Mouse (Mus musculus) neural tube, embryonic 12.5 days (tissue): ENCODE results near the gene Dchs1. TPM values are rescaled to one million over a fixed set of nuclear protein-coding genes. Genes with fewer than 3 reads are reported as not detected.

Source experiments
- ATAC-seq: fragments of 200-750 bp; cut with Nextera tagmentation; 2 replicates; pipeline ENCODE4 v1.8.0; 2017; ENCODE audit warnings: low read depth, mild to moderate bottlenecking, moderate TSS enrichment, moderate library complexity; ENCODE audit not compliant: low FRiP score
- H3K27ac ChIP-seq: fragments of 300-500 bp; sonication (generic); 2 replicates; pipeline ENCODE4 v1.5.1; 2016
- H3K27me3 ChIP-seq: fragments of 300-500 bp; sonication (generic); replicated peaks from 2 replicates; pipeline ENCODE4 v1.6.1; 2016; ENCODE audit warnings: mild to moderate bottlenecking
- H3K36me3 ChIP-seq: fragments of 300-500 bp; sonication (generic); 2 replicates; pipeline ENCODE4 v1.6.1; 2016; ENCODE audit warnings: mild to moderate bottlenecking
- H3K4me1 ChIP-seq: fragments of 300-500 bp; sonication (generic); 2 replicates; pipeline ENCODE4 v1.6.1; 2016
- H3K4me2 ChIP-seq: fragments of 300-500 bp; sonication (generic); replicated peaks from 2 replicates; pipeline ENCODE4 v1.6.1; 2016; ENCODE audit warnings: mild to moderate bottlenecking
- H3K4me3 ChIP-seq: fragments of 300-500 bp; sonication (generic); 2 replicates; pipeline ENCODE4 v1.5.1; 2016
- H3K9ac ChIP-seq: fragments of 300-500 bp; sonication (generic); 2 replicates; pipeline ENCODE4 v1.6.1; 2016; ENCODE audit warnings: mild to moderate bottlenecking
- H3K9me3 ChIP-seq: fragments of 300-500 bp; sonication (generic); 2 replicates; pipeline ENCODE4 v1.6.1; 2016; ENCODE audit warnings: mild to moderate bottlenecking
- WGBS: fragments of 180-500 bp; shearing (Covaris S2); methylation state at CpG from one replicate; pipeline ENCODE4 v1.1.7; 2016; 5-methylcytosine and 5-hydroxymethylcytosine counted together
- polyA plus RNA-seq: library from polyadenylated mRNA; unstranded; fragments of >200 nt; fragmentation: Nextera tagmentation; extraction: Ambion mirVana; gene quantifications from 2 replicates; pipeline ENCODE4 v1.2.1, GENCODE M21; 2016

Gene Dchs1
- polyA plus RNA-seq, 1 experiment from 2014 or later, result 20.4 TPM

- 80% methylated on average over 5 of the region's 5 CpGs for WGBS
- Histone ChIP-seq H3K36me3 (peaks cover 26% of the 10 kb centered on the region), H3K9ac (no peak overlapping the region), H3K4me1 (peaks cover 6% of the 10 kb centered on the region), H3K4me2 (no peak overlapping the region), H3K27me3 (no peaks in the 10 kb centered on the region), H3K9me3 (no peaks in the 10 kb centered on the region), H3K4me3 (no peak overlapping the region), H3K27ac (no peak overlapping the region)
- ATAC-seq, result no peak
Observed at GRCm38 (mm10) chr7:105806125-105806524, 18.7 kb upstream of the Dchs1 start.

- Histone ChIP-seq H3K4me2 (no peak overlapping the region), H3K4me3 (no peak overlapping the region), H3K27ac (no peak overlapping the region), H3K36me3 (peaks cover 12% of the 10 kb centered on the region; the same call in 1 of the 2 replicates), H3K9me3 (no peaks in the 10 kb centered on the region), H3K27me3 (no peaks in the 10 kb centered on the region), H3K4me1 (no peaks in the 10 kb centered on the region), H3K9ac (no peak overlapping the region)
- ATAC-seq, result no peak
Observed at GRCm38 (mm10) chr7:105803428-105803827, 16.0 kb upstream of the Dchs1 start.

DNA sequence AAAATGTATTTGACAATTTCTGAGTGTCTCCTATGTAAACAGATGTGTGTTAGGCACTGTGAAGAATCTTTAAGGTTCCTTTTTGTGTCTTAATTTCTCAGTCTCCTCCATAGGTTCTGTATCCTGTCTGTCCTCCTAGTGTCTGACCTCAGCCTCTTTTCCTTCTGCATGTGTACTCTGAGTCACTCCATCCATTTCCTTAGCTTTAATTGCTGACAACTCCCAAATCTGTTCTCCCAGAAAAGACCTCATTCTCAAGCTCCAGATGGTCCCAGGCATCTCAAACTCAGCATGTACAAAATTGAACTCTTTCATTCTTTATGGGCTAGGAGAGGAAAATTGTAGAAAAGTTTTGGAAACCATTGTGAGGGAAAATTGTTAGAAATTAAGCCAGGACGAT is 15.3 kb upstream of the Dchs1 start:
- Histone ChIP-seq H3K4me1 (no peaks in the 10 kb centered on the region), H3K4me2 (no peak overlapping the region), H3K27ac (no peak overlapping the region), H3K9me3 (no peaks in the 10 kb centered on the region), H3K9ac (no peak overlapping the region), H3K27me3 (no peaks in the 10 kb centered on the region), H3K4me3 (no peak overlapping the region), H3K36me3 (peaks cover 8% of the 10 kb centered on the region; the same call in 1 of the 2 replicates)
- no peak for ATAC-seq
- 48% methylated on average over 1 of the region's 1 CpGs for WGBS

GRCm38 (mm10) chr7:105802312-105802711 is 14.9 kb upstream of the Dchs1 start:
- H3K36me3 ChIP-seq, result peaks cover 4% of the 10 kb centered on the region; the same call in 1 of the 2 replicates
- H3K4me2 ChIP-seq, result no peak overlapping the region
- WGBS, result 62% methylated on average over 2 of the region's 2 CpGs
- no peaks in the 10 kb centered on the region for H3K4me1 ChIP-seq
- no peak for ATAC-seq
- H3K9me3 ChIP-seq, result no peaks in the 10 kb centered on the region
- no peaks in the 10 kb centered on the region for H3K27me3 ChIP-seq
- no peak overlapping the region for H3K4me3 ChIP-seq
- H3K9ac ChIP-seq, result no peak overlapping the region
- H3K27ac ChIP-seq, result no peak overlapping the region

DNA sequence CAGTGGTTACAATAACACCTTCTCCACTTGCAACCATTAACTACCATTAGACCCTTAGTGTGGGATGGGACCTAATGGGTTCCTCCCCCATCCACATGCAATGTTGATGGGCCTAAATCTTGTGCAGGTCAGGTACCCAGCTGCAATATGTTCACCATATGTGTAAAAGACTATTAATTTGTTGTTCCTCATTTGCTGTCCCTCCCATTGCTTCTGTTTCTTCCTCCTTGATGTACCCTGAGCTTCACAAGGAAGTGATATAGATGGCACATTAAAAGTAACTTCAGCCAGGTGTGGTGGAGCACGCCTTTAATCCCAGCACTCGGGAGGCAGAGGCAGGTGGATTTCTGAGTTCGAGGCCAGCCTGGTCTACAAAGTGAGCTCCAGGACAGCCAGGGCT is 9.5 kb upstream of the Dchs1 start:
- Histone ChIP-seq H3K4me2 (no peak overlapping the region), H3K27ac (no peak overlapping the region), H3K36me3 (no peaks in the 10 kb centered on the region), H3K4me3 (no peak overlapping the region), H3K27me3 (no peaks in the 10 kb centered on the region), H3K9me3 (no peaks in the 10 kb centered on the region), H3K9ac (no peak overlapping the region), H3K4me1 (no peaks in the 10 kb centered on the region)
- 94% methylated on average over 3 of the region's 3 CpGs for WGBS
- ATAC-seq, result no peak

DNA sequence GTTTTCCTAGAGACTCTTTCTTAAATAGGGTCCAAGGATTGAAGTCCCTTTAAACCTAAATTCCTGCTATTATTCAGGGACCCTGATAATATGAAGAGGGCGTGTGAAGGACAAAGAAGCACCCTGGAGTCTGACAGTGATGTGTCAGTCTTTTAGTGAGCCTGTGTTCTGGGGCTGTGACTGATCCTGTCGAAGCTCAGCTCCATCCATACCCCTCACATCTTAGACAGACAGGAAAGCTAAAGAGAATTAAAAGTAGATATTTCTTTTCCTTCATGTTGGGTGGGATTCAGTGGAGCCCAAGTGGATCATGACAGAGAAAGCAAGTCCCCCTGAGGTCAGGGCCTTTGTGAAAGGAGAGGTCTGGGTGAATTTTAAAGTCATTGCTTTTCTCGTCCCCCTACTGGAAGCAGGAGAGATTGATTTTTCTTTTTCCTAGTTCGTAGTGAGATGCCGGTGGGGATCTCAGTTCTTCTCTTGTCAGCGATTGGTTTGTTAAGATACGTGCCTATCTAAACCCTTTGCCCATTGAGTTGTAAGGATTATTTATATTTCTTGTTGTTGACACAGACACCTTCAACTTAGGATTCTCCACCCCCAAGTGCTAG is 8.4 kb upstream of the Dchs1 start:
- ATAC-seq, result no peak
- no peak overlapping the region for H3K4me2 ChIP-seq
- H3K4me3 ChIP-seq, result no peak overlapping the region
- no peaks in the 10 kb centered on the region for H3K27me3 ChIP-seq
- H3K9ac ChIP-seq, result no peak overlapping the region
- no peaks in the 10 kb centered on the region for H3K4me1 ChIP-seq
- 20% methylated on average over 7 of the region's 7 CpGs for WGBS
- no peaks in the 10 kb centered on the region for H3K36me3 ChIP-seq
- H3K27ac ChIP-seq, result no peak overlapping the region
- H3K9me3 ChIP-seq, result no peaks in the 10 kb centered on the region

- Histone ChIP-seq H3K9ac (no peak overlapping the region), H3K27ac (no peak overlapping the region), H3K4me2 (no peak overlapping the region), H3K27me3 (no peaks in the 10 kb centered on the region), H3K9me3 (no peaks in the 10 kb centered on the region), H3K4me1 (no peaks in the 10 kb centered on the region), H3K36me3 (no peaks in the 10 kb centered on the region), H3K4me3 (no peak overlapping the region)
- no peak for ATAC-seq
- 84% methylated on average over 7 of the region's 7 CpGs for WGBS
Observed at GRCm38 (mm10) chr7:105793701-105794100, 6.2 kb upstream of the Dchs1 start.

- 86% methylated on average over 1 of the region's 1 CpGs for WGBS
Observed at GRCm38 (mm10) chr7:105791147-105791546, 3.7 kb upstream of the Dchs1 start.

DNA sequence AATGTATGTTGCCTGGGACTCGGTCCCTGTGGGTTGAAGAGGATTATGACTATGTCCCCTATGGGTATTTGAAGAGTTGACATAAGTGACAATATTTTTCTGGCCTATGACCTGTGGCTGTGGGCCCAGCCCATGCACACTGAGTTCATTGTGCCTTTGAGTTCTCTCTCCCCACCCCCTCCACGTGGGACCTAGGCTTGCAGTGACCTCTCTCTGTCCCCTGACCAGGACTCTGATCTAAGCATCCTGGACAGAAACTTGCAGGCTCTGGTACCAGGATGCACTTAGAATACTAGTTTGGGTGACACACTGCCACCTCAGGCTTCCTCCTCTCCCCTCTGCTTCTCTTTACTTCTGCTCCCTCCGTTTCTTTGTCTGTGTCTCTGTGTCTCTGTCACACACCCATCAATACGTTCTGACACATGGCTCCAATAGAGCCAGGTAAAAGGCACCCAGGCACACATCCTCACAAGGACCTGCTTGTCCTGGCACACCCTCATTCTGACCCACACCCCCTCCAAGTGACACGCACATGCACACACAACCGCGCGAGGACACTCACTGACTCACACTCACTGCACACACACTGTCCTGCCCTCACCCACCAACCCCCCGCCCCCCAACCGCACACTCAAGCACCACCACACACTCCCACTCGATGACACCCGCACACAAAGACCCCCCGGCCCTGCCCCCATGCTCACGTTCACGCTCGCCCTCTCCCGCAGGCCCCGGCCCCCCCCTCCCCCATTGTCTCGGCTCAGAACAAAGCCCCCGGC is 759 bp downstream of the Dchs1 start:
- WGBS, result 2% methylated on average over 20 of the region's 20 CpGs

More at GRCm38 (mm10) chr7:105791147-105791546, 3.7 kb upstream of the Dchs1 start:
- H3K9ac ChIP-seq, result no peak overlapping the region
- no peaks in the 10 kb centered on the region for H3K36me3 ChIP-seq
- H3K9me3 ChIP-seq, result no peaks in the 10 kb centered on the region
- H3K4me2 ChIP-seq, result no peak overlapping the region
- H3K27ac ChIP-seq, result no peak overlapping the region
- no peak overlapping the region for H3K4me3 ChIP-seq
- no peak for ATAC-seq
- H3K4me1 ChIP-seq, result peaks cover 7% of the 10 kb centered on the region
- no peaks in the 10 kb centered on the region for H3K27me3 ChIP-seq

GRCm38 (mm10) chr7:105784556-105784955 is 2.9 kb downstream of the Dchs1 start:
- 0 out of 2 replicates have a peak overlapping the region, but pooled peaks have one; percentile 13 for H3K4me3 ChIP-seq
- no peaks in the 10 kb centered on the region for H3K9me3 ChIP-seq
- peak overlapping the region; percentile 35; the same call in 1 of the 2 replicates for H3K9ac ChIP-seq
- H3K27me3 ChIP-seq, result no peaks in the 10 kb centered on the region
- peak overlapping the region; percentile 84 for H3K4me2 ChIP-seq
- H3K4me1 ChIP-seq, result peaks cover 42% of the 10 kb centered on the region
- WGBS, result 8% methylated on average over 4 of the region's 4 CpGs
- H3K36me3 ChIP-seq, result peaks cover 48% of the 10 kb centered on the region
- no peak for ATAC-seq
- no peak overlapping the region for H3K27ac ChIP-seq

More for the DNA sequence above, 759 bp downstream of the Dchs1 start:
- peak overlapping the region; percentile 97 for H3K4me3 ChIP-seq
- H3K27me3 ChIP-seq, result no peaks in the 10 kb centered on the region
- peak overlapping the region; percentile 84 for H3K4me2 ChIP-seq
- peaks cover 27% of the 10 kb centered on the region for H3K36me3 ChIP-seq
- H3K9me3 ChIP-seq, result no peaks in the 10 kb centered on the region
- ATAC-seq, result peak; percentile 72
- H3K9ac ChIP-seq, result peak overlapping the region; percentile 100
- H3K27ac ChIP-seq, result peak overlapping the region; percentile 93
- H3K4me1 ChIP-seq, result peaks cover 41% of the 10 kb centered on the region

GRCm38 (mm10) chr7:105783861-105784260 is 3.6 kb downstream of the Dchs1 start:
- H3K27me3 ChIP-seq, result no peaks in the 10 kb centered on the region
- H3K27ac ChIP-seq, result no peak overlapping the region
- no peak overlapping the region for H3K4me3 ChIP-seq
- H3K36me3 ChIP-seq, result peaks cover 55% of the 10 kb centered on the region
- H3K4me2 ChIP-seq, result peak overlapping the region; percentile 84
- ATAC-seq, result no peak
- peaks cover 49% of the 10 kb centered on the region for H3K4me1 ChIP-seq
- WGBS, result 61% methylated on average over 4 of the region's 4 CpGs
- 0 out of 2 replicates have a peak overlapping the region, but pooled peaks have one; percentile 35 for H3K9ac ChIP-seq
- no peaks in the 10 kb centered on the region for H3K9me3 ChIP-seq

DNA sequence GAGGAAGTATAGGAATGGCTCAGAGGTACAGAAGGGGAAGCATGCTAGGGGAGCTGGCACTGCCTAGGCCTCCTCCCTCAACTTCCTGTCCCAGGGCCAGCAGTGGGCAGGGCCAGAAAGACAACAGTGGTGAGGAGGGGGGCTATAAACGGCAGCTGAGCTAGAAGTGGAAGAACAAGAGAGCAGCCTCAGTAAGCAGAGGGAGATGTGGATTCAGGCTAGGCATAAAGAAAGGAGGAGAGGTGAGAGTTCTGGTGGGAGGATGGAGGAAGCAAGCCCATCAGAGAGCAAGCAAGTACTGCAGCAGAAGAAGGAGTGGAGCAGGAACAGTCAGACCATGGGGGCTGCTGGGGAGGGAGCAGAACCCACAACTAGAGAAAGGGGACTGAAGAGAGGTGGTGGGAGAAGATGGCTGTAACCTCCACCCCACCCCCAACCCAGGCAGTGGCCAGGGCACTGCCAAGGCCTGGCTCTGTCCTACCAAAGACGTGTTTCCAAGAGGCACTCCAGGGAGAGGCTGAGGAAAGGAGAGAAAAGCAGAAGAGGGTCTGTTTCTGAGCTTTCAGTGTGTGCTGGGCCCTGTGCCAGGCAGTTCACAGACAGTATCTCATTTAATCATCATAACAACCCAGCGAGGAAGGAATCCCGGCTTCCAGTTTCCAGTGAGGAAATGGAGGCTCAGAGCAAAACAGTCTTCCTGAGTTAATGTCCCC is 8.7 kb downstream of the Dchs1 start:
- H3K36me3 ChIP-seq, result peaks cover 72% of the 10 kb centered on the region
- no peak overlapping the region for H3K4me3 ChIP-seq
- H3K9me3 ChIP-seq, result no peaks in the 10 kb centered on the region
- peaks cover 42% of the 10 kb centered on the region for H3K4me1 ChIP-seq
- H3K27ac ChIP-seq, result peak overlapping the region; percentile 4; the same call in 1 of the 2 replicates
- ATAC-seq, result peak; percentile 56; the same call in 1 of the 2 replicates
- 24% methylated on average over 4 of the region's 4 CpGs for WGBS
- no peaks in the 10 kb centered on the region for H3K27me3 ChIP-seq
- peak overlapping the region; percentile 18; the same call in 1 of the 2 replicates for H3K9ac ChIP-seq
- H3K4me2 ChIP-seq, result peak overlapping the region; percentile 34
